Mouse (Mus musculus) layer of hippocampus, adult 11-12 months (tissue): ENCODE measurements around the gene Ppm1n.
A peak's percentile ranks its signal among the peaks of the same experiment; 100 is the strongest.

Experiments
- DNase-seq: peaks from one replicate; pipeline ENCODE4 v3.0.0; 2022; ENCODE audit warnings: low spot score

Ppm1n gene

DNA sequence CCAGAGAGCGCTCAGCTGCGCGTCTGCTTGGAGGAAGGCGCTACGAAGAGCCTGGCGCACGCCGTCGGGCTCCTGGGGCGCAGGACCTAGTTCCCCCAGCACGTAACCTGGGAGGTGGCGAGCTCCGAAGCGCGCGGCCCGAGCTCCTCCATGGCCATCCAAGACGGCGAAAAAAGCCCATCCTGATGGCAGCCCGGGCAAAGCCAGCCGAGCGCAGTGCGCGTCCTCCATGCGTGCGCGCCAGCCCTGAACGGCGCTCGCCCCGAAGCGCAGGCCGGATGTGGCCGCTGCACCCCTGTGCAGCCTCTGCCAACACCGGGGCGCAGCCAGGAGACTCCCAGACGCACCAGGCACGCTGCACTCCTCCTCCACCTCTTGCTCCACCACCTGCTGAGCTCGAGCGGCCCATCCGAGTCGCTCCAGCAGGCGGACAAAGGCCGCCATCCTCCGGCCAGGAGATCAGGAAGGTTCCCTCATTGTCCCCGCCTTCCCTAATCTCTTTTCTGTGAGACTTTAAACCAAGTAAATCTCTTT lies at the start of gene Ppm1n:
Gene Ppm1n, minus strand, starts transcription at position 484 of the 534 bp plus-strand sequence.
- no peak for DNase-seq

DNA sequence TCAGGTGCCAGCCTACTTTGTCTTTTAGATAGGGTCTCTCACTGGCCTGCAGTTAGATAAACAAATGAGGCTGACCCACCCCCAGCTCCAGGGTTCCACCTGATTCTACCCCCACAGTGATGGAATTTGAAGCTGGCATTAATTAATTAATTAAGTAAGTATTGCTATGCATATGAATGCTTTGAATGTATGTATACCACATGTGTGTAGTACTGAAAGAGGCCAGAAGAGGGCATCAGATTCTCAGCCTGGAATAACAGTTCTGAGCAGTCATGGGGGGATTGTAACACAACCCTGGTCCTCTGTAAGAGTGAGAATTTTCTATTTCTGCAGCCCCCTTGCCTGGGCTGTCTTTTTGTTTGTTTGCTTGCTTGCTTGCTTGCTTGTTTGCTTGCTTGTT lies 48.6 kb upstream of the Ppm1n start:
- DNase-seq: no peak

DNA sequence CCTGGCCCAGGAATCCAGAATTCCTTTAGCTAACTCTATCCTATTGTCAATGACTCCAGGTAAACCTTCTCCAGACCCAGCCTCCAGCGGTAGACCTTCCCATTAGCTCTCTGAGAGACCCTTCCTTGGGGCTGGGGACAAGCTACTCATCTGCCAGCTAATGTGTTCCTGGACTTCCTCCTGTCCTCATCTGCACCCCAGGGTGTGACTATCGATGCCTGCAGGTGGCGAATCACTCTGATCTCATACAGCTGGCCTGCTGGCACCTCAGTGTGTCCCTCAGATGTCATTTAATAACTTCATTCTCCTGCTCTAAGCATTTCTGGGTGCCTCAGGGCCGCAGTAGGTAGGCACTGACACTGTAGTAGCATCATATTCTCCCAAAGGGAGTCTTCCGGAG lies 47.9 kb upstream of the Ppm1n start:
- DNase-seq: no peak

DNA sequence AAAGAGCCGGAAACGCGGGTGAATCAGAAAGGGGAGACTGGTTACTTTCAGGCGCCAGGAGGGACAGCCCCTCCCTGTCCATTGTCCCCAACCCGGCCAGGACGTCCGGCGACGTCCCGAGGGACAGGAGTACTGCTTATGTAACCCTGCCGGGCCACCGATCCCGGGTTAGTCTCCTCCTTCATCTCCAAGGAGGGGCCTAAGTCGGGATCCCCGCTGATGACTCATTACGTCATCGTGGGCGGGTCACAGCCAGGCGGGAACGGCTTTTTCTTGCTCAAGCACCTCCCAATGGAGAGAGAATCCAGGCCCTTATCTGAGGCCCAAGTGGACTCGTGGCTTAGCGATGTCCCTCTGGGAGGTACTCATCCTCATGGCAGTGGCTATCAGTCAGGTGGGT lies 47.3 kb upstream of the Ppm1n start:
- peak; percentile 83 for DNase-seq

DNA sequence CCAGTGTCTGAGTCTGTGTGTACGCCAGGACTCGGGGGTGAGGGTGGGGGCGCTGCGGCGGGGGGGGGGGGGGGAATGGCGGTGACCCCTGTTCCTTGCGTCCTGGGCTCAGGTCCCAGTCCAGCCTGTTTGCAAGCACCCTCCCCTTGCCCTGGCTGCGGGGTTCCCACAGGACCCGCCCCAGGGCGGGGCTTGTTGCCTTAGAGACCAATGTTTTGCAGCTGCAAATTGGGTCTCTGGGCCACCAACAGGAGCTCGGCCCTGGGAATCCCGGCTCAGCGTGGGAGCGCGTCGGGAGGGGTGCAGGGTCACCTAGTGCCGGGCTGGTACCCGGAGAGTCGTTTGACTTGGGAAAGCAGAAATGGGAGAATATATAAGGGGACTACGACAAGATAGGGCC lies 46.5 kb upstream of the Ppm1n start:
- peak; percentile 71 for DNase-seq

DNA sequence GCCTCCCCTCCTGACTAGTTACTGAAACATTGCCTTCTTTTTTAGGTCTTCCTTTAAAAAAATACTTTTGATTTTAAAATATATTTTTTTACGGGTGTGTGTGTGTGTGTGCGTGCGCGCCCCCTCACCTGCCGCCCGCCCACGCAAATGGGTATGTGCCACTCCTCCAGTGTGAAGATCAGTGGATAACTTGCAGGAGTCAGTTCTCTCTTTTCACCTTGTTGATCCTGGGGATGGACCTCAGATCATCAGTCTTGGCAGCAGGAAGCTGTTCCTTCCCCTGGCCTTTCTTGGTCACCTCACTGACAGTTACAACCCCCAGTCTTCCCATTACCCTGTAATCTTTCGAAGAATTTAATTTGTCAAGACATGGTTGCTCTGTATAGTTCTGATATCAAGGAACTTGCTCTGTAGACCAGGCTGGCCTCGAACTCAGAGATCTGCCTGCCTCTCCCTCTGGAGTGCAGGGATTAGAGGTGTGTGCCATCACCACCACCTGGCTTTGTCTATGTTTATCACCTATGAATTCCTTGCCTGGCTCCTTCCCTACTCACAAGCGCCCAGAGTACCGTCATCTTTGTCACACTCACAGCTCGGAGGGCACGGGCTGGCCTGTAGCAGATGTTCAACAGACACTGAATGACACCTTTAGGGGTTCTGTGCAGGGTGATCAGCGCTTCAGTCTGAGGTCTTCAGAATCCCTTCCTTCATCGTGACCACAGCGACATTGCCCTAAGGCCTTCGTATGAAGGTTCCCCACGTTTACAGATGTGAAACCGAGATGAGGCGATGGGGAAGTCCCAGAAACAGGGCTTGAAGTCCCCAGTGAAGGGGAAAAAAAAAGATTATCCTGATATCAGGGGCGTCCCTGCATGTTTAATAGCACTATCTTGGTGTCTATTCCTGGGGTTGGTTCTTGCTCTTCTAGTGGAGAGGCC lies 45.7 kb upstream of the Ppm1n start:
- no peak for DNase-seq

DNA sequence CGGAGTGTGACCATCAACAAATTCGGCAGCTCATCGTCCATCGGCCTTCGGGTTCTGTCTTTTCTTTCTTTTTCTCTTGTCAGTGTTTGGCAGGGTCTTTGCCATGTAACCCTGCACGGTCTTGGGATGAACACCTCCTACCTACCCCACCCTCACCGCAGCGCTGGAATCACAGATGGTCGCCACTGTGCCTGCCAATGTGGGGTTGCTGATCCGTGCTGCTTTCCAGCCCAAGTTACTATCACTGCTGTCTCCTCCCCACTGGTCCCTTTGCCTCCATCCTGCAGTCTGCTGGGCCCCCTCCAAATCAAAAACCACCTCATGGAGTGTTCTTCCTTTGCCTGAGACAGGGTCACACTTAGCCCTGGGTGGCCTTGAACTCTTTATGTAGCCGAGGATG lies 44.4 kb upstream of the Ppm1n start:
- no peak for DNase-seq

DNA sequence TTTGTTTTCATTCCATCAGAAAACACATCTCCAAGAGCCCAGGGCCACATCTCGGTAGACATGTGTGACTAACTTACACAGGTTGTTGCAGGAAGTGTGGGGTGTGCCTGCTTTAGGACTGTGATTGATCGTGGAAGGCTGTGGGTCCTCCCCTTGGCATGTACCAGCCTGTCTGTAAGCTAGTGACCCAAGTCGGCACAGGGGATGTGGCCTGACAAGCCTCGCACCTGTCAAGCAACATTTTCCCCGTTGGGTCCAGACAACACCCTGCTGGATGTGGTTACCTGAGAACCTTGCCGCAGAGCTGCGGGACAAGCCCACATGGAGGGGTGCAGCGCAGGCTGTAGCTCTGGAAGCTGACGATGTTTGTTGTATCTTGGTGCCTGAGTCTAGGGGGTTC lies 42.6 kb upstream of the Ppm1n start:
- no peak for DNase-seq

DNA sequence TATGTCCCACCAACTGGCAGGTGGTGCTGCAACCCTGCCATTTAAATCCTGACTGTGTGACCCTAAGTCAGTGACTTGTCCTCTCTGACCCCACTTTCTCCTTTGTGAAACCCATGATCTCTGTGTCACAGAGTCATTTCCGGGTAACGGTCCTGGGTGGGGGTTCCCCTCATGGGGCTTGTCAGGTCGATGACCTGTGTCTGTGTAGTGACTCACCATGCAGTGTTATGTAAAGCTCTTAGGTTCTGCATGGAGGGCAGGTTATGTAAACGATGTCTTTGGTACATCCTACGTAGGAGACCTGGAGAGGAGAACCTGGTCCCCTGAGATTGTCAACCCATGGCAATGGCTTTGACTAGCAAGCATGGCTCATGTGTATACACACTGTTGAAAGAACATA lies 41.6 kb upstream of the Ppm1n start:
- no peak for DNase-seq

DNA sequence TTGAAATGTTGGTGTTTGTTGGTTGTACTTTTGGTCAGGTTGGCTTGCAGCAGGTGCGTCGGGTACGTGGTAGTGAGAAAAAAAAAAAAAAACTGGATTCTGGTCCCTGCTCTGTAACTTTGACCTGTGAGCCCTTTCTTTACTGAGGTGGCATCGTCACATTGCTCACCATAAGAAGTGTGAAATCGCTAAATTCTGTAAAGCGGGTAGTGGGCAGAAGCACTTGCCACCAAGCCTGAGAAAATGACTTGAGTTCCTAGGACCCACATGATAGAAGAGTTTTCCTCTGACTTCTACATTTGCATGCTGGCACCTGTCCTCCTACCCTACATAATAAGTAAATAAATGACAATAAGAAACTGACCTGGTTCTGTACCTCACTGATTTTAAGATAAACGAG lies 40.8 kb upstream of the Ppm1n start:
- no peak for DNase-seq

DNA sequence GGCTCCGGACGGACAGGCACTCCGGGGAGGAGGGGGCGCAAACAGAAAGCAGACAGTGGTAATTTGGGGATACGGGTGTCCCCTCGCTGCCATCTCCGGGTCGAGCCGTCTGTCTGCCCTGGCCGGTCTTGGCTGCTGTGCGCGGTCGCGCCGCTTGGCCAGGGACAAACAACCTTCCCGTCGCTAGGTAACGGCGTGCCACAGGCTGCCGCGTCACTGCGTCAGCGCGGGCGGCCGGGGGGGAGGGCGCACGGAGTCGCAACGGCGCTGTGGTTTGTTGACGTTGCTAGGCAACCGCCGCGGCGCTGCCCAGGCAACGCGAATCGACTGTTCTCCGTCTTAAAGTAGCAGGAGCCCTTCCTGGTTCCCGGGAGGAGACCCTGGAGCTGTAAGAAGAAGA lies 40.0 kb upstream of the Ppm1n start:
- DNase-seq: peak; percentile 94

DNA sequence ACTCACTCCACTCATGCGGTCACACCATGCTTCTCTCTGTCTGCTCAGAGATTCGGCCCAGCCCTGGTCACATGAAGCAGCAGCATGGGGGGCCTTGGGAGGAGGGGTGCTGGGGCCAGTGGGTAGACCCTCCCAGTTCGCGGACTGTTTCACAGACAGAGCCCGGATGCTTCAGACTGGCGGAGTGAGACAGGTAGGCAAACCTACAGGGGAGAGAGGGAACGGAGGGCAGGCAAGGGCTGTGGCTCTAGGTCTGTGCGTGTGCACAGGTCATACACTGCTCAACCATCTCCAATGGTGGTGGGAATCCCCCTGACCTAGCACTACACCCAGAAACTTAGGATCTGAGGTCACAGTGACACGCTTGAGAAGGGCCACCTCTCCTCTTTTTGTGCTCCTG lies 39.6 kb upstream of the Ppm1n start:
- DNase-seq: no peak

DNA sequence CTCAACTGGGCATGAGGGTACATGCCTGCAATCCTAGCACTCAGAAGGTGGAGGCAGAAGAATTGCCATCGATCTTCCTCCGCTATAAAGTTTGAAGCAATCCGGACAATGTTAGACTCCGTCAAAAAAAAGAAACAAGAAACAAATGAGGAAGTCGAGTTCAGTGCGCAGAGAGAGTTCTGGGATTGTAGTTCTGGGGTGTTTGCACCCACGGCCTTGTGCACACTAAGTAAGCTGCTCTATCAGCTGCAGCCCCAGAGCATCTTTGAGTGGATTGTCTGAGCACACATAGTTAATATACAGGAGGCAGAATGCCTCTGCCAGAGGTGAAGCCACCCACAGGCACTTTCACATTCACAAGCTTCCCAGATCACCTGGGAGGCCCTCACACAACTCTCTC lies 38.8 kb upstream of the Ppm1n start:
- DNase-seq: no peak

DNA sequence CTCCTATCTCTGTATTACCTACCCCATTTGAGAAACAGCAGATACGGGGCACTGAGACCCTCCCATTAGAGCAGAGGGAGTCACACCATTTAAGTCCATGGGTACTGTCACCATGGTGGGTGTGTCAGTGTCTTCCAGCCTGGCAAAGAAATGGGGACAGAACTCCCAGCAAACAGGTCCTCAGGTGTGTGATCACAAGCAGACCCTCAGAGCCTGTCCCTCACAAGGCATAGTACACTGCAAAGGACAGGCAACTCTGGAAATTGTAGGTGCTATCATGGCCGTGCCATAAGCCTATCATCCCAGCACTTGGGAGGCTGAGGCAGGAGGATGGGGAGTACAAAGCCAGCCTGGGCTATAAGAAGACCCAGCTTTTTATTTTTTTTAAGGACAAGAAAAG lies 38.3 kb upstream of the Ppm1n start:
- no peak for DNase-seq

DNA sequence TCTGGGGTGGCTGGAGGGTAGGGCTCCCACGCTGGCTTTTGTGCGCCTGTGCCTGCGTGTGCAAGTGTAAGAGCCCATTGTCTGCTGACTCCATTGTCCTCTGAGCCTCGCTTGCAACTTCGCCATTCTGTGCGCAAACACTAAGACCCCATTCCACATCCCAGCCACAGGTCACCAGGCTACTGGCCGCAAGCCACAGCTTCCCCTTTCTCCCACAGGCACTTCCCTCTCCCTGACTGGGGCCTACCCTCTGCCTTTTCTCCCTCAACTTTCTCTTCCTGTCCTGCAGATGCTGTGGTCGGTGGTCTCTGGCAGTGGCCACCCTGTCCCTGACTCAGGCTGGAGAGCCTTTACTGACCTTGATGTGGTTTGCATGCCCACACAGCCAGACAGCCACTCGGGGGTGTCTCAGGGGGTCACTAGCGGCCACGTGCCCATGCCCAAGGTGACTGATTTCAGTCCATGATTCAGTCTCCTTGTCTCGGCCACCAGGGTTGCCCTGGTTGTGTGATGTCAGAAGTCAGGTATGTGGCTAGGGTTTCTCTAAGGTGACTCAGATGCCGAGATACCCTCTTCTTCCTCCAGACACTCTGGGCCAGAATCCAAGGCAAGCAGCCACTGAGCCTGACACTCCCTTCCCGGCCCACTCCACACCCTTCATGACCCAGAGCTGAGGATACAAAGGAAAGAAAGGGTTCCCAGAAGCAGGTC lies 36.7 kb upstream of the Ppm1n start:
- peak; percentile 56 for DNase-seq

DNA sequence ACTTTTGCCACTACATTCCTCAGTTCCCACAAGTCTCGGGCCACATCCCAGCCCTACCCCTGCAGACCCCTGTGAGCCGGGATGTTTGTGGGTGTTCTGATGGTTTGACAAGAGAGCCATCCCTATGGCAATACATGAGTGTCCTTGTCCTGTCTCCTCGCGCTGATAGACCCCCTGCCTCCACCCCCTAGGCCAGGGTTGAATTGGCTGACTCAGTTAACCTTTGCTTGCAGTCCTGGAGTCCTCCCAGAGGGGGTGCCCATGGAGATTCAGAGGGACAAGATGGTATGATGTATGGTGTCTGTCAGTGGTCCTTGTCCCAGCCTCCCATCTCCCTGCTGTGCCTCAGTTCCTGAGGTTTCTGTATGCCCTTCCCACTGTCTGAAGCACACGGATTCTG lies 34.2 kb upstream of the Ppm1n start:
- no peak for DNase-seq

DNA sequence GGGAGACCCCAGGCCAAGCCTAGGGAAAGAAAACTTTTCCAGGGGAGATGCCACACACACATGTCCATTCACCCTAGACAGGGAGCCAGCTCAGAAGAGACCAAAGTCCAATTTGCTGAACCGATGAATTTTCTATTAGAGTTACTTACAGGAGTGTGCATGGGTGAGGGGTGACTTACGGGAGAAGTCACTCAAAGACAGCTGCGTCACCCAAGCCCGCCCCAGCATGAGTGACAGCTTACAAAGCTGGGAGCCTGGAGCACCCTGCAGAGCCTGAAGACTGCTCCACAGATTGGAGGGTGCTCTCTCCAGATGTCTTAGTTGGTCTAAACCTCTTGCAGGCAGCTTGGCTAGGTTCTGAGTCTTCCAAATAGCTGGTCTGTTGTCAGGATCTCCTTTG lies 32.1 kb upstream of the Ppm1n start:
- no peak for DNase-seq

DNA sequence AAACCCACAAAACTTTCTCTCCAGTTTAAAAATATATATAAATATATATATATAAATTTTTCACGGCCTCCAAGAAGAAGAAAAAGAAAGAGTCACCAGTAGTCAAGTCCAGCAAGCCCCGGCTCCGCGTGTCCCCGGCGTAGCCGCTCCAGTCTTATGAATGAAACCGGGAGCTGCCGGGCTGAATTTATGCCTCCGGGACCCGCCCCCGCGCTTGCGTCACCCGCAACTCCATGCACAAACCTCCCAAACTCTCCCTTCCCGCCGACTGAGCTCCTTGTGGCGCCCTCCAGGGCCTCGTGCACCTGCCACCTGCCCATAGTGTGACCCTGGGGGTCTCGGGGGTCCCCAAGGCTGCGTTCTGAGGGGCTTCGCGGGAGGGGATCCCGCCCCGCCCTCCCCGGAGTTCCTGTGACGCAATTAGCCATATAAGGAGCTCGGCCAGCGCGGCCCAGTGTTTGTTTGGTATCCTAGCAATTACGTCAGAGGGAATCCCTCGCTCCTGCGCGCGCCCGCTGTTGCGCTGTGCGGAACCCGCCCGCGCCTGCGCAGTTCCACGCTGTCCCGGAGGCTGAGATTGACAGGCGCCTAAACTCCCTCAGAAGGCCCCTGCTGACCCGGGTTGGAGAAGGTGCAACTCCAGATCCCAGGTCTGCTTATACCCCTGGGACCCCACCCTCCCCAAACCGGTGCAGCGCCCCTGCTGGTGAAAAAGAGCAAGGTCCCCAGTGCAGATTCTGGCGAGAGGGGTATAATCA lies 30.2 kb upstream of the Ppm1n start, which contains the start of gene Fosb:
Gene Fosb, minus strand, starts transcription at position 168 of the 758 bp plus-strand sequence.
- peak; percentile 97 for DNase-seq

DNA sequence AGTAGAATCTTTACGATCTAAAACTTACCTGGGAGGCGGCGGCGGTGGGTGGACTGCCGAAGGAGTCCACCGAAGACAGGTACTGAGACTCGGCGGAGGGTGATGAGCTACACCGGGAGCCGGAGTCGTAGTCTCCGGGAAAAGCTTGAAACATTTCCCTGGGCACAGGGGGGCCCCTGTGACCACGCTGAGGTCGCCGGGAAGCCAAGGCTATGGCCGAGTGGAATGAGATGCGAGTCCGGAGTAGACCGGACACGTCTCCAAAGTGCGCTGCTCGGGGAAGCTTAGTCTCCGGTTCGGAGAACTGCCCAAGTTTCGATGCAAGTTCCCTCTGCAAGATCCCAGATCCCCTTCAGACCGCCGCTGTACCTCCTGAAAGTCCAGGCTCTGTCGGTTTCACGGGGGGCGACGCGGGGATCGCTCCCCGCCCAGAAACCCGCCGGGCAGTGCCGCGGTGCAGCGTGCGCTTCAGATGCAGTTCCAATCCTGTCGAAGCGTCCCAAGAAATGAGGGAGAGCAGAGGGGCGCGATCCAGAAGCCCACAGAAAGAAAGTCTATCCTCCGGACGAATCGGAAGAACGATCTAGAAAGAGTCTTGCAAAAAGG lies 29.5 kb upstream of the Ppm1n start:
- no peak for DNase-seq

DNA sequence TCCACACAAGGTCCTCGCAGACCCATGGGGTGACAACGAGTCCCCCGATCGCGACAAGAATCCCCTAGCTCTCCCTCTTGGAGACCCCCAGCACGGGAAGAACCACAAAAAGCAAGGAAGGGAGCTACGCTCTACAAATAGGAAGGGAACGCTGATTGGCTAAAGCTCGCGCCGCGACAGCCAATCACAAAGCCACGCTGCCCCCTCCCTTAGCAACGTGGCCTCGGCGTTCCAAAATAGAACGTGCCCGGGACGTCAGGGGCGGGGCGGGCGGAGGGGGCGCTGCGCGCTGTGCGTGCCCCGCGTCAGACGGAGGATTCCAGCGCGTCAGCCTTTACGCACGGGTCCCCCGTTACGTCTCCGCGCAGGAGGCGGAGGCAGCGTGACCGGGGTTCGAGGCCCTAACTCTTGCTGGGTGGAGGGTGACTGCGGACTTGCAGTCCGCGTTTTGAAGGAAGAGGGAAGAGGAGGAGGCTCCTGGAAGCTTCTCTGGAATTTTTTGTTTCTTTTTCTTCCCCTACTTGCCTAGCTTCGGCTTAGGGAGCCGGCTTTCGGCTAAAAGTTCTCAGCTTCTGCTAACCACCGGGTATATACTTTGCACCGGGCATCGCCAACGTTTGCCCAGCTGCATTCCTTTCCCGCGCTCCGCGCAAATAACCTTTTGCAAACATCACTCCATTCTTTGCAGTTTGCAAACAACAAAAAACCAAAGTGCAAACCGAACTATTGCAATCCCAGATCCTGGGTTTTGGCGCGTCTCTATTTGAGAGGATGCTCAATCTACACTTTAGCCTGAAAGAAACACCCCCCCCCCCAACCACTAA lies 28.8 kb upstream of the Ppm1n start:
- DNase-seq: peak; percentile 95
